Mouse (Mus musculus) heart, embryonic 12.5 days (tissue): ENCODE results near the gene Ttc7. TPM values are rescaled to one million over a fixed set of nuclear protein-coding genes. Genes with fewer than 3 reads are reported as not detected.

ENCODE experiments used
- ATAC-seq: fragments of 200-750 bp; cut with Nextera tagmentation; 2 replicates; pipeline ENCODE4 v1.8.0; 2017; ENCODE audit warnings: moderate TSS enrichment, moderate library complexity; ENCODE audit not compliant: insufficient number of reproducible peaks, low FRiP score
- H3K27ac ChIP-seq: fragments of 300-500 bp; sonication (generic); 2 replicates; pipeline ENCODE4 v1.5.1; 2016; ENCODE audit warnings: mild to moderate bottlenecking, moderate library complexity; ENCODE audit not compliant: poor library complexity, severe bottlenecking
- H3K27me3 ChIP-seq: fragments of 300-500 bp; sonication (generic); replicated peaks from 2 replicates; pipeline ENCODE4 v1.6.1; 2016; ENCODE audit warnings: mild to moderate bottlenecking, moderate library complexity
- H3K36me3 ChIP-seq: fragments of 300-500 bp; sonication (generic); 2 replicates; pipeline ENCODE4 v1.6.1; 2016; ENCODE audit warnings: mild to moderate bottlenecking, moderate library complexity
- H3K4me1 ChIP-seq: fragments of 300-500 bp; sonication (generic); replicated peaks from 2 replicates; pipeline ENCODE4 v1.6.1; 2016; ENCODE audit warnings: mild to moderate bottlenecking
- H3K4me2 ChIP-seq: fragments of 300-500 bp; sonication (generic); 2 replicates; pipeline ENCODE4 v1.6.1; 2016; ENCODE audit warnings: mild to moderate bottlenecking, moderate library complexity
- H3K4me3 ChIP-seq: fragments of 300-500 bp; sonication (generic); 2 replicates; pipeline ENCODE4 v1.5.1; 2016; ENCODE audit warnings: mild to moderate bottlenecking
- H3K9ac ChIP-seq: fragments of 300-500 bp; sonication (generic); 2 replicates; pipeline ENCODE4 v1.6.1; 2016; ENCODE audit warnings: mild to moderate bottlenecking, moderate library complexity
- H3K9me3 ChIP-seq: fragments of 300-500 bp; sonication (generic); replicated peaks from 2 replicates; pipeline ENCODE4 v1.6.1; 2016; ENCODE audit warnings: mild to moderate bottlenecking, moderate library complexity
- WGBS: fragments of 180-500 bp; shearing (Covaris S2); methylation state at CpG from one replicate; pipeline ENCODE4 v1.1.7; 2016; 5-methylcytosine and 5-hydroxymethylcytosine counted together
- polyA plus RNA-seq: library from polyadenylated mRNA; unstranded; fragments of >200 nt; fragmentation: Nextera tagmentation; extraction: Ambion mirVana; gene quantifications from 2 replicates; pipeline ENCODE4 v1.2.1, GENCODE M21; 2016

The Ttc7 gene
- polyA plus RNA-seq, 1 experiment from 2014 or later, result 3.2 TPM

DNA sequence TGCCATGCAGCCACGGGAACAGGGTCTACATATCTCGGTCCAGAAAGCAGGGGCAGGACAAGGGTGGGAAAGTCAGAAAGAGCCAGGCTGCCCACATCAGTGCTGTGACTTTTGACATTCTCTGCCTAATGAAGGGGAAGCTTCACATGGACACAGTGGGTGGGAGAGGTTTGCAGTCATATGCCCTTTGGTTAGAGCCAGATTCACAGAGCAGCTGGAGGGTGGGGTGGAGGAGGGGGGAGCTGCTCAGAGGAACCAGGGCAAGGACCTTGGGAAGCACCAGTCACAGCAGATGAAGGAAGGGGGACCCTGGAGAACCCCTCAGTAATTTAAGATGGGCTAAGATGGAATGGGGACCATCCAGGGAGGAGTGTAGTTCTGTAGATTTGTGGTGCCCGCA is 103.1 kb downstream of the Ttc7 start:
- Histone ChIP-seq H3K36me3 (no peaks in the 10 kb centered on the region), H3K4me1 (peaks cover 8% of the 10 kb centered on the region), H3K27ac (no peak overlapping the region), H3K27me3 (no peaks in the 10 kb centered on the region), H3K4me2 (no peak overlapping the region), H3K9me3 (no peaks in the 10 kb centered on the region), H3K9ac (no peak overlapping the region), H3K4me3 (no peak overlapping the region)
- no peak for ATAC-seq
- WGBS, result 77% methylated on average over 3 of the region's 3 CpGs

DNA sequence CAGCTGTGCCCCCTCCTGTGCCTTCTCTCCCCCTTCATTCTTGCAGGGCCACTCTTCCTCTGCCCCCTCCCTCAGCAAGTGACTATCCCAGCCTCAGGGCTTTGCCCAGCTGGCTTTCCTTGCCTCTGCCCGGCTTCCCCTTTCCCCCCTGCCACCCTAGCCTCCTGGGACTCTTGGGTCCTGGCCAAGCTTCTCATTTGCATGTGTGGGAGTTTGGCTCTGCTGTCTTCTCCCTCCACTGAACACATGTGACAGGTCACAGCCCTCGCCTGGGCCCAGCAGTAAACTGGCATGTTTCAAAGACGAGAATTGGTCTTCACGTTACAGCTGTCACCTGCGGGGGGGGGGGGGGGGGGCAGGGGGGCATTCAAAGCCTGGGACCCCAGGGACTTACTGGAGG is 104.4 kb downstream of the Ttc7 start:
- Histone ChIP-seq H3K36me3 (no peaks in the 10 kb centered on the region), H3K4me3 (no peak overlapping the region), H3K4me1 (peaks cover 15% of the 10 kb centered on the region), H3K4me2 (no peak overlapping the region; the same call in 1 of the 2 replicates), H3K9ac (no peak overlapping the region), H3K27me3 (no peaks in the 10 kb centered on the region), H3K27ac (no peak overlapping the region), H3K9me3 (no peaks in the 10 kb centered on the region)
- WGBS, result 28% methylated on average over 5 of the region's 5 CpGs
- ATAC-seq, result peak; percentile 56; the same call in 1 of the 2 replicates

DNA sequence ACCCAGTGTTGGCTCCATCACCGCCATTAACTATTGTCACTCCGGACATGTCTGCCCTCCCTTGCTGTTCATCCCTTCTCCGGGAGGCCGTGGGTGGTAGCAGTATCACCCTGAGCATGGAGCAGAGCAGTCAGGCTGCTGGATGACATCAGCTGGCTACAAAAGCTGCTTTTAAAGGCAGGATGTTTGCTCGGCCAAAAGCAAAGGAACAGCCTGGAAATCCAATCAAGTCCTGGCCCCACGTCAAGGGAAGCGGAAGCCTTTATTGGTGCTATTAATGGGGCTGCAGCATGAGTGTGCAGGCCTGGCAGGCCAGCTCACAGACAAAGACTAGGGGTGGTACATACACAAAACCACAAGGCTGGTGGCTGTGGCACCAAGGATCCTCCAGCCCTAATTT is 108.6 kb downstream of the Ttc7 start:
- H3K9ac ChIP-seq, result no peak overlapping the region
- no peaks in the 10 kb centered on the region for H3K36me3 ChIP-seq
- no peak overlapping the region for H3K4me2 ChIP-seq
- H3K27ac ChIP-seq, result no peak overlapping the region
- no peaks in the 10 kb centered on the region for H3K9me3 ChIP-seq
- H3K4me1 ChIP-seq, result peaks cover 18% of the 10 kb centered on the region
- no peak overlapping the region for H3K4me3 ChIP-seq
- peak; percentile 51 for ATAC-seq
- WGBS, result 65% methylated on average over 7 of the region's 7 CpGs
- no peaks in the 10 kb centered on the region for H3K27me3 ChIP-seq

DNA sequence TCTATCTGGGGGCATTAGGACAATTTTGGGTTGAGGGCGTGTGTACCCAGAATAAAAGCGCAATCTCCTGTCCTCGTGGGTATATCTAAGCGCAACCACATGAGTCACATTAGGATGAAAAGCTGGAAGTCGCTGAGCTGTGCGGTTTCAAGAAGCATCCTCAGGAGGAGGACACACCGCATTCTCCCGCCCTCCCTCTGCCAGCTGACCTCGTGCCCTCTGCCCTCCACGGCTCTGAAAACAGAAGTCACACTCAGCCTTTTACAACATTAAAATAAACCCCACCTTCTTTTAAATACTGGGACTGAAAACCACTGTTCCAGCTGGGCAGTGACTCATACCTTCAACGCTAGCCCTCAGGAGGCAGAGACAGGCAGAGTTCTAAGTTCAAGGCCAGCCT is 114.4 kb downstream of the Ttc7 start:
- no peak overlapping the region for H3K4me3 ChIP-seq
- H3K27me3 ChIP-seq, result no peaks in the 10 kb centered on the region
- no peak overlapping the region for H3K4me2 ChIP-seq
- 83% methylated on average over 11 of the region's 11 CpGs for WGBS
- peaks cover 5% of the 10 kb centered on the region; the same call in 1 of the 2 replicates for H3K4me1 ChIP-seq
- H3K9me3 ChIP-seq, result no peaks in the 10 kb centered on the region
- ATAC-seq, result no peak
- H3K27ac ChIP-seq, result no peak overlapping the region
- H3K9ac ChIP-seq, result no peak overlapping the region
- no peaks in the 10 kb centered on the region for H3K36me3 ChIP-seq

DNA sequence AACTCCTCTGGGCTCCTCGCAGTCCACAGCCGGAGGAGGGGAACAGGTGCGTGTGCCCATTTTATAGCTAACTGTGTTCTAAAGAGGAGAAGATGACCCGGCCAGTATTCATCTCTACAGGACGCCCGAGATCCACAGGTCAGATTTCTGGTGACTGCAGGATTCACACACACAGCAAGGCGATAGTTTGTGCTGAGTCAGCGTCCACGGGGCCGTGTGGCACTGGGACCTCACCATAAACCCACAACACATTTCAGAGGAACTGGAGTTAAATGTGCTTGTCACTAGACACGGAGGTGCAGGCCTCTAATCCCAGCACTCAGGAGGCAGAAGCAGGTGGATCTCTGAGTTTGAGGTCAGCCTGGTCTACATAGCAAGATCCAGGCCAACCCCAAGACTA is 119.8 kb downstream of the Ttc7 start:
- Histone ChIP-seq H3K27me3 (no peaks in the 10 kb centered on the region), H3K4me1 (no peaks in the 10 kb centered on the region), H3K36me3 (no peaks in the 10 kb centered on the region), H3K4me2 (no peak overlapping the region), H3K9me3 (no peaks in the 10 kb centered on the region), H3K4me3 (no peak overlapping the region), H3K27ac (no peak overlapping the region), H3K9ac (no peak overlapping the region)
- WGBS, result 84% methylated on average over 11 of the region's 11 CpGs
- no peak for ATAC-seq

DNA sequence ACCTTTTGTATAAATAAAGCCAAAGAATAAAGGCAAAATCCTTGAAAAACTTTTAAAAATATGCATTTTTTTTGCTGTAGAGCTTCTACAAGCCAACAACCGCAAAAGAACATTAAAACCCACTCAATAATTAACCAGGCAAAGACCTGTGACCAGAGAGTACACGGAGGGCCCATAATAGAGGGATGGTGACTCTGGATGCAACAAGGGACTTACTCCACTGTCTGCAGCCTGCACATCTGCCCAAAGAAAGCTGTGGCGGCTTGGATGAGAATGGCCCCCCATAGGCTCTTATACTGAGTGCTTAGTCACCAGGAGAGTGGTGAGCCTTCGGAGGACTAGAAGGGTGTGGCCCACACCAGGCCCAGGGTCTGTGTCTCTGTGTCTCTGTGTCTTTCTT is 120.8 kb downstream of the Ttc7 start:
- no peak for ATAC-seq
- Histone ChIP-seq H3K9me3 (no peaks in the 10 kb centered on the region), H3K27me3 (no peaks in the 10 kb centered on the region), H3K4me1 (no peaks in the 10 kb centered on the region), H3K9ac (no peak overlapping the region), H3K36me3 (no peaks in the 10 kb centered on the region), H3K4me2 (no peak overlapping the region), H3K27ac (no peak overlapping the region), H3K4me3 (no peak overlapping the region)
- WGBS, result 80% methylated on average over 4 of the region's 4 CpGs

DNA sequence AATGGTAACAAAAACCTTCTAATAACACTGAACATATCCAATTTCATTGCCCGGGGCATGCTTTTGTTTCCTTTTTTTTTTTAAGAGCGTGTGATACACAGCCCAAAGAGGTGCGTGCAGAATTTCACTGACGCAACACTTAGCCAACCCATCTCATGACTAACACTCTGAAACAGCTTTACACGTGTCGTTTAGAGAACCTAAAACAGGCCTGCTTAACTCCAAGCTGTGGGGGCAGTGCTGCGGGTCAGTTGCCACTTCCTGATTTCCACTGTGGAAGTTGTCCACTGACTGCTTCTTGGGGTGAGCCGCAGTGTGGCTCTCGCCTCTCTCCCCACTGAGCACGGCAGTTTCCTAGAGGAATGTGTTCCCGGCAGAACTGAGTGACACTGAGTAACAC is 122.9 kb downstream of the Ttc7 start:
- Histone ChIP-seq H3K27me3 (no peaks in the 10 kb centered on the region), H3K4me3 (no peak overlapping the region), H3K4me2 (no peak overlapping the region), H3K9ac (no peak overlapping the region), H3K36me3 (no peaks in the 10 kb centered on the region), H3K4me1 (no peaks in the 10 kb centered on the region), H3K9me3 (no peaks in the 10 kb centered on the region), H3K27ac (no peak overlapping the region)
- ATAC-seq, result no peak
- WGBS, result 73% methylated on average over 11 of the region's 11 CpGs

DNA sequence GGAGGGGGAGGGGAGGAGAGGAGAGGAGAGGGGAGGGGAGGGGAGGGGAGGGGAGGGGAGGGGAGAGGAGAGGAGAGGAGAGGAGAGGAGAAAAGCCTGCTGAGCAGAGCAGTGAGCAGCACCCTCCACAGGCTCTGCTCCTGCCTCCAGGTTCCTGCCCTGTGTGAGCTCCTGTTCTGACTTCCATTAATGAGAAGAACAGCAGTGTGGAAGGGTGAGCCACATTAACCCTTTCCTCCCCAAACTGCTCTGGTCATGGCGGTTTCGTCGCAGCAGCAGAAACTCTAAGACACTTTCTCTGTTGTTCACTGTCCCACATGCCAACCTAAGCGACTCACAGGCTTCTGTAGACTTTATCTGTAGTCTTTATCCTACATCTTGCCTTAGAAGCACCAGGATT is 124.0 kb downstream of the Ttc7 start:
- Histone ChIP-seq H3K9me3 (no peaks in the 10 kb centered on the region), H3K9ac (no peak overlapping the region), H3K27ac (no peak overlapping the region), H3K36me3 (no peaks in the 10 kb centered on the region), H3K27me3 (no peaks in the 10 kb centered on the region), H3K4me3 (no peak overlapping the region), H3K4me2 (no peak overlapping the region), H3K4me1 (no peaks in the 10 kb centered on the region)
- WGBS, result 70% methylated on average over 4 of the region's 4 CpGs
- ATAC-seq, result no peak

DNA sequence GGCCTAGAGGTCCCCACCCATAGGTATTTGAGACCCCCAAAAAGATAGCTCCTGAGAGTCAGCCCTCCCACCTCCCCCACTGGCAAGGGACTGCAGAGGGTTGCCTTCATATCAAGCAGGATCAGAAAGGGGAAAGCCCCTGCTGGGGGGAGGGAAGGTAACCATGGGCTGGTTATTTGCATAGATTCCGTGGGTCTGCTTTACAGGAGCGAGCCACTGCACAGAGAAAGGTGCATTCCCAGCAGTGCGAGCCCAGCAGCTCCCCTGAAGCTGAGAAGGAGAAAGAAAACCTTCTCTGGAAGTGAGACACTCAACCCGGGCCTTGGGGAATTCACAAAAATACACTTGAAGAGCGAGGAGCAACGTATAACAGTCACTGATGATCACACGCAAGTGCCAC is 135.4 kb downstream of the Ttc7 start:
- ATAC-seq, result no peak
- Histone ChIP-seq H3K4me2 (no peak overlapping the region), H3K27me3 (no peaks in the 10 kb centered on the region), H3K4me3 (no peak overlapping the region), H3K9ac (no peak overlapping the region), H3K9me3 (0 out of 2 replicates have a peak, but pooled peaks cover 3% of the 10 kb centered on the region), H3K4me1 (peaks cover 5% of the 10 kb centered on the region; the same call in 1 of the 2 replicates), H3K27ac (no peak overlapping the region), H3K36me3 (no peaks in the 10 kb centered on the region)
- 64% methylated on average over 7 of the region's 7 CpGs for WGBS

DNA sequence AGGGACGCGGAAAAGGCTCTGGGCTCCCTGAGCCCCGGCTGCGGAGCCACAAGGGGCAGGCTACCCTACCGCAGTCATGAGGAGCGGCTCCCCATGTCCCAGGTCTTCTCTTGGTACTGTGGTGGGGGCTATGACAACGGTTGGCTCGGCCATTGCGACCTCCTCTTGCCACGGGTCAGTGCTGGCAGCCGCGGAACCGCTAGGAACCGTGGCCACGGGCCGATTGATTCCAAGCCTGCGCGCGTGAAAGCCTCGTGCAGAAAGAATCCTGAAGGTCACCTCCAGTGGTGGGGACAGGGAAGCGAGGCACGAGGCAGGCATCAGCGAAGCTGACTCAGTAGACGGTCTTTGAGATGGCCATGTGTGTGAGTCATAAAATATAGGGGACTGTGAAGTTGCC is 144.8 kb downstream of the Ttc7 start, which contains the start of gene Stpg4:
TSS of gene Stpg4 (minus strand) at position 231 of the 400 bp plus-strand sequence.
- Histone ChIP-seq H3K4me2 (peak within 1 kb of the TSS; percentile 31), H3K36me3 (peaks cover 44% of the 10 kb centered on the region), H3K9me3 (no peaks in the 10 kb centered on the region; the same call in 1 of the 2 replicates), H3K4me1 (no peaks in the 10 kb centered on the region), H3K27ac (no peak within 1 kb of the TSS), H3K27me3 (no peaks in the 10 kb centered on the region), H3K9ac (no peak within 1 kb of the TSS), H3K4me3 (no peak within 1 kb of the TSS)
- WGBS, result 49% methylated on average over 24 of the region's 24 CpGs
- peak; percentile 45; the same call in 1 of the 2 replicates for ATAC-seq

DNA sequence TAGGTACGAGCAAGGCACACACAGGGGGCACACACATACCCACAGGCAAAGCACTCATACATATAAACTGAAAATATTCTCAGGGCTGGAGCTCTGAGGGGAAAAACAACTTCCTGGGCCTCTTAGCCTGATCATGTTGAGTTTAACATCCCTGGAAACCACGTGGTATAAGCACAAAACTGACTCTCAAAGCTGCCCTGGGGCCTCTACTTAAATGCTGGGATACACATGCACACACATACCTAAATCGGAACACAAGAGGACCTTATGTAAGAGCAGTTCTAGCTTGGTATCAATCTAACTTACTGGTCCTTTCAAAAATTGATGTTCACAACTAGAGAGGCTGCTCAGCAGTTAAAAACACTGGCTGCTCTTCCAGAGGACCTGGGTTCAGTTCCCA is 146.7 kb downstream of the Ttc7 start:
- Histone ChIP-seq H3K9me3 (no peaks in the 10 kb centered on the region; the same call in 1 of the 2 replicates), H3K27me3 (no peaks in the 10 kb centered on the region), H3K4me2 (no peak overlapping the region), H3K36me3 (peaks cover 57% of the 10 kb centered on the region), H3K27ac (no peak overlapping the region), H3K9ac (no peak overlapping the region), H3K4me3 (no peak overlapping the region), H3K4me1 (no peaks in the 10 kb centered on the region)
- 90% methylated on average over 3 of the region's 3 CpGs for WGBS
- ATAC-seq, result no peak
